Mouse (Mus musculus): ENCODE results near the gene Stambp.

DNA sequence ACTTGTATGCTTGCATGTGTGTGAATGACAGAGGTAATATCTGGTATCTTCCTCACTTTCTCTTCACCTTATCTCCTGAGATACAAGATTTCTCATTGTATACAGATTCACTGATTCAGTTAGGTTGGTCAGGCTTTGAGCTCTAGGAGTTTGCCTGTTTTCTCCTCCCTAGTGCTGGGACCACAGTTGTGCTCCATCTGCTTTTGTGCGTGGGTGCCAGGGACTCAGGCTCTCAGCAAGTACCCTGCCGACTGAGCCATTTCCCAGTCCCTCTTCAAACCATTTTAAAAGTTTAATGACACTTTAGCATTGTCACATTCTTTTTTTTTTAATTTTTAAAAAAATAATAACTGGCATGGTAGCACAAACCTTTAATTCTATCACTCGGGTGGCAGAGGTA lies 57.4 kb downstream of the Stambp start:
- TF ChIP-seq CTCF (IDR thresholded peaks at IDR 0.05; ENCODE audit: borderline replicate concordance, insufficient read depth, low read length) = no peak
- no peak for TF ChIP-seq POLR2A (IDR thresholded peaks at IDR 0.05; ENCODE audit: low read depth, low read length)

Measured in embryonic fibroblast, embryonic 13.5 days (primary cell).